Mouse (Mus musculus): ENCODE data around the gene Lrrc42.
A peak's percentile ranks its signal among the peaks of the same experiment; 100 is the strongest.

The Lrrc42 gene

DNA sequence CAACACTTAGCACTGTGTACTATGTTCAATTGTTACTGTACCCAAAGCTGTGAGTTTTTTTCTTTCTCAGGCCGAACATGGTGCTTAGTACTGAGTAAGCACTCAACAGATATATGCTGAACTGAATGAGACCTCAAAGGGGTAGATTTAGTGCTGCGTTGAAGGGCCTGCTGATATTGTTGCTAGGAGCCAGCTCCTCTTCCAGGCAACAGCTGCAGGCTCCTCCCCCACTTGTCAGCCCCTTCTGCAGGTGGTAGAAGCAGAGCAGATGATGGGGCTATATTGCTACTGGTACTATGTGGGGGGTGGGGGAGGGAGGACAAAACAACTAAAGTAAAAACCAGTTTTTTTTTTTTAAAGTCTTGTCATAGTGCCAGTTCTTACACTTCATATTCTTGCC is 3.9 kb downstream of the Lrrc42 start:
- DNase-seq (ENCODE audit: low spot score in 2 of 2) = no peak

DNA sequence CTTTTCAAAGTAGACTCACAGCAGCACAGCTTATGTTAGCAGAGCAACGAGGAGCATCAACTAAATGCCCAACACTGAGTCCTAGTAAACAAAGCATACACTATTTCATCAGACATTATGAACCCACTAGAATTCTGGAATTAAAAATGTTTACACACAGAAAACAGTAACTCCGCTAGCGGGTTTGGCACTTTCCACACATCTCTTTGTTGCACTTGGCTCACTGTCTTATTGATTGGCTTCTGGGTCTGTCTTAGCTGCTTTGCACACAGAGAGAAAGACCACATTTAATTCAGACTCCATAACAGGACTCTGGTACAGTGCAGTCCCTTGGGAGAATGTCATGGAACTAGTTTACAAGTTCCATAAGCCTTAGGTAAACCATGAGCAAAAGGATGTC is 5.3 kb downstream of the Lrrc42 start:
- no peak for DNase-seq (ENCODE audit: low spot score in 2 of 2)

DNA sequence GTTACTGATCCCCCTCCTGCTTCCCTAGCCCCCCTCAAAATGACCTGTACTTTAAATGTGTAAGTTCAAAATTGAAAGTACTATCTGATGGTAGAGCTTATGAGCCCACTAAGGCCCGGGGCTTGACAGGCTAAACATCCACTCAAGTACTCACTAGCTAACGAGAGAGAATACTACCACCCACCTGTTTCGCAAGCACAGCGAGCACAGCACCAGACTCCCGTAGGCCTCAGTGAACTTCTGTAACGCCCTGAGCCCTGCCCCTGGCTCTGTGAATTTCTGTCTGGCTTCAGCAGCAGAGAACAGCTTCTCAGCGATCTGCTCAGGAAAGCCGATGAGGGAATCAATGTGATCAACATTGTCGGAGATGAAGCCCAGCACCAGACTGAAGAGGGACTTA is 6.2 kb downstream of the Lrrc42 start:
- DNase-seq (ENCODE audit: low spot score in 2 of 2) = no peak

DNA sequence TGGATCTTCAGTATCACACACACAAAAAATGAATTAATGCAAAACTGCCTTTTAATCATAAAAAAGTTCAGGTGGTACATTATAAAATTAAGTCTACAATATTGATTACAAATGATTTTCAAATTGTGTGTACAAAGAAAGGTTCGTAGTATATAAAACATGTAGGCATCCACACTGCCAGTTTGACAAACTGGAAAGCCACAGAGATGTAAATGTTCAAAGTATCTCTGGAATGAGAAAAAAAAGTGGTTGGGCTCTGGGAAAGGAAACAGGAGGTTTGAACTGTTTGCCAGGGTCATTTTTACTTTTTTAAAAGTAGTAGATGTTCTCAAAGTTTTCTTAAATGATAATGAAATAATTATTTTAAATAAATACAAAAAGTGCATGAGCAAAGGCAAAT is 7.3 kb downstream of the Lrrc42 start:
- no peak for DNase-seq (ENCODE audit: low spot score in 2 of 2)

DNA sequence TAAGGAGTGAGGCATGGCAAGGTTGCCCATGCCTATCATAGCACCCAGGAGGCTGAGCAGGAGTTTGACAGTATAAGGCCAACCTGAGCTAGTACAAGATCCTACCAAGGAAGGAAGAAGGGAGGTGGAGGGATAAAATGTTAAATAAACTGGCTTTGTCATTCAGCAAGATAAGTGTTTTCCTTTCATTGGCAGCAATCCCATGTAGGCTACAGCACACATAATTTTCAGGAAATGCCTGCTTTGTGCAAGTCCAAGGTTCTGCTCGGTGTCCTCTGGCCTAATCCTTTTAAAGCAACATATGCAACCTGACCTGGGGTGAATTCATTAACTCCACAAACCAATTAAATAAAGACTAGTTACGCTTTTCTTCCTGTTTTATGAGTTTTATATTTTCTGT is 8.0 kb downstream of the Lrrc42 start:
- no peak for DNase-seq (ENCODE audit: low spot score in 2 of 2)

DNA sequence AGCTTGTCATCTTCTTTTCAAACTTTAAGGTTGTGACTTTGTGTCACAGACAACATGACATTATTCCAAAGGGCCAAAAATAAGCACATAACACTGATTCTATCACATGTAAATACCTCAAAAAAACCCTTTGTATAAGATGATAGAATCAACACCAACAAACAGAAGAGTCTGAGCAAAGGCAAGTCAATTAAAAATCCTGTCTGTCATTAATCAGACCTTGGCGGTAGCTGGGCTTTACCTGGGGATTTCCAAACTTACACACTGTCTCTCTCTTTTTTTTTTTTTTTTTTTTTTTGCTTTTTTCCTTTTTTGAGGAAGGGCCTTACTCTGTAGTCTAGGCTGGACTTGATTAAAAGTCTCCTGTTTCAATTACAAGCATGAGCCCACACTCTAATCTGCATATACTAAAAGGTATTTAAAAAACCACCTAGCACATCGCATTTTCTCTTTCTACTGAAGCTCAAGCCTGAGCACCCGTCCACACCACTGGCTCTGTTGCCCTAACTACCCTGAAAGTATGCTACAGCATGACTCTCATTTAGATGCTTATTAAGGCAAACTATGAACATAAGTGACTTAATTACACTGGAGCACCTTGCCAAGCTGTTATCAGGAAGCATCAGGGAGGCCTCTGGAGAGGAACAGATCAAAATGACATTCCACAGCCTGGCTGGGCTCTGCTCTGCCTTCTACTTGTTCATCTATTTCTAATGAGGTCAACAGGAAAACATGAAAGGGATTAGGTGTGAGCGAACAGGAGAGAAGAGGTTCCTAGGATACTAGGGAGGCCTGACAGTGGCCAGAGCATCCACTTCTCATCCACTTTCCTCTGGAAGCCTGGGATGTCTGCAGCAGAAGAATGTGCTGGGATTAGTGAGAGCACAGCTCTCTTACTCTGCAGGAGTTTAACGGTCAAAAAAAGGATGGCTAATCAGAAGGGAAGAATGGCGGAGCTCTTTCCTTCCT is 9.7 kb downstream of the Lrrc42 start:
- DNase-seq (ENCODE audit: low spot score in 2 of 2) = no peak

DNA sequence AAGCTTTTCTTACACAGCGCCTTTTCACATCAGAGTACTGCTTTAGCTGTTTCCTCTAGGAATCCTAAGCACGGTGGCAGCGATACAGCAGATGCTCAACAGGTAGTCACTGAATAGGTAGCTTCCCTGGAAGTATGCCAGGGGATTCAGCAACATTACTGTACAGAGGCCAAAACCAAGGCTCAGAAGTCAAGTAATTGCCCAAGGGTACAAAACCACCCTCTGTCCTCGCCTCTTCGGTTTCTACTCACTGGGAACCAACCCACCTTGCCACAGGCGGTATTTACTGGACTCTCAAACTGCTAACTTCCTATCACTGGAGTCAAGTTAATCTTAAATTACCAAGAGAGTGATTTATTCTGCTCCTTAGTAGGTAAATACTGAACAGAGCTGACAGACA is 13.1 kb downstream of the Lrrc42 start:
- no peak for DNase-seq (ENCODE audit: low spot score in 2 of 2)

DNA sequence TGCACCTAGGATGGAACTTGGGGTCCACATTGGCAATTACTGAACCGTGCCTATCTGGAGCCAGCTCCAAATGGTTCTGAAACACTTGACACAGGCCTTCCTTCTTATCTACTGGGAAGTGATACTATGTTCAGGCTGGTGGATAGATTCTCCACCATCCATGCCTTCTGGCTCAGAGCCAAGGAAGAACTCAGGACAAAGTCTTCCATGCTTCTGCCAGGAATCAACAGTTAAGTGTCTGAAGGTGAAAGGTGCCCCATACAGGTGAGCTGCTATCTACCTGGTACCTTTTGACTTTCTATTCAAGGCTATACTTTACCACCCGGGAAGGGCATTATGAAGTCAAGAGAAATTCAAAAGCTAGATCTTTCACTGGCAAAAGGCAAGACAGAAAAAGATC is 15.1 kb downstream of the Lrrc42 start:
- no peak for DNase-seq (ENCODE audit: low spot score in 2 of 2)

DNA sequence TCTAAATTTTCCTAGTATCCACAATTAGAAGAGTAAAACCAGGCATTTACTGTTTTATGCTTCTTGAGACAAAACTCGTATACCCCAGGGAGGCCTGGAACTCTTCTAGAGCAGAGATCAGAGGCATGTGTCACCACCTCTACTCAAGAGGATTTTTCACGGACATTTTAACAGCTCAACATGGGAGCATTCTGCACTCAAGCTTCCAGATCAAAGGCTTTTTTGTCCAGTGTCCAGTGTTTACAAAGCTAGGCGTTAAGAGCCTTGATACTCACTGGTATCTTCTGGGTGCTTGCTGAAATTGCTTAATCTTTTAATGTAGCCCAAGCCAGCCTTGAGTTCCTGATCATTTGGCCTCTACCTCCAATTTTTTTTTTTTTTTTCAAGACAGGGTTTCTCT is 21.1 kb downstream of the Lrrc42 start:
- DNase-seq (ENCODE audit: low spot score in 2 of 2) = no peak

GRCm38 (mm10) chr4:107226313-107226712 is 27.0 kb downstream of the Lrrc42 start:
- DNase-seq (ENCODE audit: low spot score in 2 of 2) = no peak

DNA sequence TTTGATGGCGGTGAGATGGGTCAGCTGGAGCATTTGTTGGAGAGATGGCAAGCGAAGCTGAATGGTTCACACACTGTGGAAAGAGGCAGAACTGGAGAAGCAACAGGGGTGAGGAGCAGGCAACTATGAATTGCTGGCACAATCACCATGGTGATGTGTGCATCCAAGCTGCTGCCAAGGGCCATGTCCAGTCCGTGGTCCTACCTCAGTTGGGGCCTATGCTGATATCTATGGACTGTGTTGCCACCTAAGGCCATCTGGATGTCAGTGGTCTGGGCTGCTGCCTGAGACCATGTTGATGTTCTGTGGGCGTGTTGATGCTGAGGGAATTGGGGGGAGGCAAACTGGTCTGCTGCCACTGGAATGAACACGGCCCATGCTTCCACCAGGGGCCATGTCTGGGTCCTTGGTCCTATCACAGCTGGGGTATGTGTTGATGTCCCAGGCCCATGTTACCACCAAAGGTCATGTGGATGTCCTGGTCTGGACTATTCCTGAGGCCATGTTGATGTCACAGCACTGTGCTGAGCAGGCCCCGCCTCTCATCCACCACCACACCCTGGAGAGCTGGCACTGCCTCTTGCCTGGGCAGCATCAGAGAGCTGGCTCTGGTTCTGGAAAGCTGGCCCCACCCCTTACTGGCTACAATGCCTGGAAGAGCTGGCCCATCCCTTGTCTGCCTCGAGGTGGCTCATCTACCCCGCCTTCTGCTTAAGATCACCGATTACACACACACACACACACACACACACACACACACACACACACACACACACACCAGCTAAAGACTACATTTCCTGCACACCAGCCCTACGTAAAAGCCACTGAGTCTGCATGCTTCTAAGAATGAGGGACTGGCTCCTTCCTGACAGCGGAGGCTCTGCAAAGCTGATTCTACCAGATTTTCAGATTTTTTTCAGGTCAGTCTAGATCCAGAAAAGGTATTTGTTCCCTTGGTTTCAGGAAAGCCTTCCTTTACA is 29.8 kb downstream of the Lrrc42 start:
- peak; percentile 12 to 19 for DNase-seq (ENCODE audit: low spot score in 2 of 2)

DNA sequence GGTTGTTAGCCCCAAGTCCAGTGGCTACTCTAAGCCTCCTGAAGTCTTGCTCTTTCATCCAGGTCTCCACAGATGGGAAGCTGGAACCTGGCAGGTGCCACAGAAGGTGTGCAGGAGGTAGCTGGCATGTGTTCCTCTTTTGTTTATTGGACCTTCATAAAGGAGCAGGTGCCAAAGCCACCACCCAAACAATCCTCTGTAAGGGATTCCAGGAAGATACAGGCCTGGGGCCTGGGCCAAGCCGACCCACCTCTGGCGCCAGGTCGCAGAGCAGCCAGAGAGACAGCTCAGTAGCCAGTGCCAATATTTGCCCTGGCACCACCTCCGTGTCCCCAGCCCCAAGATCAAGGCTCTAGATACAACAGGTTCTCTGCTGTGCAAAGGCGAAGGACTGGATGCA is 31.8 kb downstream of the Lrrc42 start:
- DNase-seq (ENCODE audit: low spot score in 2 of 2) = no peak

DNA sequence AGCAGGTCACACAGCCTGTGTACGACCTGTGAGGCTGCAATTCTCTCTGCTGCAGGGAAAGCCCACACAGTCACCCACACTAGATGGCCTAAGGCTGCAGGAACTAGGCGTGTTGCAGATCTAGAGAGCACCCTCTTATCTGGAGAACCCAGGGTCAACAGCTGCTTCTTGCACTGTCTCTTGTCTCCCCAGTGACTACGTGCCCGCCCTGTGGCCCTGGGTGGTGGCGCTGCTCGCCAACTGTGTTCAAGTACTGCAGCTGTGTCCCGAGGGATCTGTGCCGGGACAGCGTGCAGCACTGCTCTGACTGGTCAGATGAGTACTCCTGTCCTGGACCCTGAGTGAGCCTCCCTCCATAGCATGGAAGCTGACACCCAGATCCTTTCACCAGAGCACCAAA is 35.8 kb downstream of the Lrrc42 start:
- DNase-seq (ENCODE audit: low spot score in 2 of 2) = no peak

GRCm38 (mm10) chr4:107213279-107214011 is 39.9 kb downstream of the Lrrc42 start:
- DNase-seq (ENCODE audit: low spot score in 2 of 2) = no peak

- DNase-seq (ENCODE audit: low spot score in 2 of 2) = no peak
These were observed 41.4 kb downstream of the Lrrc42 start for GRCm38 (mm10) chr4:107211936-107212335.

GRCm38 (mm10) chr4:107211465-107211864 is 41.9 kb downstream of the Lrrc42 start:
- DNase-seq (ENCODE audit: low spot score in 2 of 2) = no peak

- DNase-seq (ENCODE audit: low spot score in 2 of 2) = peak; percentile 18 to 34
These were observed 42.7 kb downstream of the Lrrc42 start for GRCm38 (mm10) chr4:107210483-107211097.

GRCm38 (mm10) chr4:107208880-107209279 is 44.5 kb downstream of the Lrrc42 start, which contains the start of gene Ldlrad1:
TSS of gene Ldlrad1 (plus strand) at chr4:107209180.
- DNase-seq (ENCODE audit: low spot score in 2 of 2) = no peak

- no peak for DNase-seq (ENCODE audit: low spot score in 2 of 2)
These were observed 46.3 kb downstream of the Lrrc42 start for GRCm38 (mm10) chr4:107207016-107207415.

GRCm38 (mm10) chr4:107203001-107203400 is 50.3 kb downstream of the Lrrc42 start:
- DNase-seq (ENCODE audit: low spot score in 2 of 2) = peak; percentile 44 to 56

GRCm38 (mm10) chr4:107201779-107202178 is 51.6 kb downstream of the Lrrc42 start:
- DNase-seq (ENCODE audit: low spot score in 2 of 2) = peak; percentile 26 to 45
